Mouse (Mus musculus): ENCODE results near the gene Agtr1a.

DNA sequence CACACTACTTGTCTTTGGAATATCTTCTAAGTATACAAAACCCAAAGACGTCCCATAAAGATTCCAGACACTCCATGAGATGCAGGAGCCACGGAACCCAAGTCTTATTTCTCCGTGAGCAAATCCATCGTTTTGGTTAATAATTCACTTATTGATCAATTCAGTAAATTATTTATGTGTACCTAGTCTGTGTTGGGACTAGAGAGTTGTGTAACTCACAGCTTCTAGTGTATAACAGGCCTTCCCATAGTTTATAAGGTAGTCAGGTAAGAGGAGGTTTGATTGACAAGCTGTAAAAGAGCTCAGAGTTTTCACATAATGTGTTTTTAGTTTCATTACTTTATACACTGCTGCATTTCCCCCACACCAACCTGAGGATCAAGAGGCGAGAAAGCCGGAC is 48.9 kb downstream of the Agtr1a start:
- TF ChIP-seq CTCF (IDR thresholded peaks at IDR 0.05; ENCODE audit: low read depth, low read length) (no peak), POLR2A (IDR thresholded peaks at IDR 0.05; ENCODE audit: extremely low read depth, insufficient read depth, low read length) (no peak)
